Mouse (Mus musculus) heart, adult 18-20 months (tissue): Measurements from ENCODE around the gene Ifne. TPM values are rescaled to one million over a fixed set of nuclear protein-coding genes. Genes with fewer than 3 reads are reported as not detected.
A peak's percentile ranks its signal among the peaks of the same experiment; 100 is the strongest.
"Not testable (repeated sequence)": the region's sequence is repeated elsewhere in the genome, so short reads cannot be mapped to it uniquely, and the experiment has no call there.

Source experiments
- DNase-seq, 2 experiments: peaks; one replicate each; pipeline ENCODE4 v3.0.0; 2021 to 2022; ENCODE audit warnings: mixed read lengths in 1 of 2
- microRNA-seq, 2 experiments: library from miRNA; unstranded; fragments of <30 nt; microRNA quantifications; one replicate each; pipeline ENCODE4 v1.2.0; 2022
- total RNA-seq, 2 experiments: library from RNA; stranded (reverse); gene quantifications; 2 replicates each; pipeline ENCODE4 v1.2.3; 2021

Ifne gene
- total RNA-seq, 2 experiments from 2014 or later, result not detected

DNA sequence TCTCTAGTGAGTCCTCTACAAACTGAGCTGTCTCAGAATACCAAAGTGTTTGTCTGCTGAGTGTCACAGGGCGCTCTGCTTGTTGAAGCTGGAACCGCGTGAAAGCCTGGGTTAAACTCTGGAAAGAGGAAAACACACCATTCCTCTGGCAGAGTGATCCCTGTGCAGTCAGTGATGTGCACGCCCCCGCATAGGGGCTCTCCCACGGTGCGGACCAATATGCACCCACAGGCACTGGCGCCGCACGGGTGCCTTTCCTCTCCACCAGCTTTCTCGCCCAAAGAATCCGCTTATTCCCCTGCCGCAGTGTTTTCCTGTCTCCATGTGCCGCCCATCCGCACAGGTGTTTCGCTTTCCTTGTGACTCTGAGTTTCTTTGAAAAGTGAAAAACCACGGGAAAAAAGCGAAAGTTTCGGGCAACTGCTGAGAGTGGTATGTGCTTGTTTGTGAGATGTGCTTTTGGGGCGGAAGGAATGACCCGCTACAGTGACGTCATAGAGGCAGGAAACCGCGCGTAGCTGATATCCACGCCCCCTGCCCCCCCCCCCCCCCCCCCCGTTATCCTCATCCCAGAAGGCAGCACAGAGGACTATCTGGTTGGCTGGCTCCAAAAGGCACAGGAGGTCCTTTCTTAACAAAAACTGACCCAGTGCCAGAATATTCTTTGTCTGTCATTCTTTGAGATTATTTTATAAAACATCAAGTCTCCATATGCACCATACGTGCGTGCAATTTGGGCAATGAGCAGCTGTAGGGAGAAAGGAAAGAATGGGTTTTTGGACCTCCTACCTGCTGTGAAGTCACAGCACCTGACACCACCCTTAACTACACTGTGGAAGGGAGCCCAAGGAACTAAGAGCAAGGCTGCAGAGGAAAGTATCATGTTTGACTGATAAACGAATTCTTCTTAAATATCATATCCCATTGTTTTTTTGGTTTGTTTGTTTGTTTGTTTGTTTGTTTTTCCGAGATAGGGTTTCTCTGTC, 11.8 kb downstream of the Ifne start:
- DNase-seq, result peak; percentile 29 to 49

DNA sequence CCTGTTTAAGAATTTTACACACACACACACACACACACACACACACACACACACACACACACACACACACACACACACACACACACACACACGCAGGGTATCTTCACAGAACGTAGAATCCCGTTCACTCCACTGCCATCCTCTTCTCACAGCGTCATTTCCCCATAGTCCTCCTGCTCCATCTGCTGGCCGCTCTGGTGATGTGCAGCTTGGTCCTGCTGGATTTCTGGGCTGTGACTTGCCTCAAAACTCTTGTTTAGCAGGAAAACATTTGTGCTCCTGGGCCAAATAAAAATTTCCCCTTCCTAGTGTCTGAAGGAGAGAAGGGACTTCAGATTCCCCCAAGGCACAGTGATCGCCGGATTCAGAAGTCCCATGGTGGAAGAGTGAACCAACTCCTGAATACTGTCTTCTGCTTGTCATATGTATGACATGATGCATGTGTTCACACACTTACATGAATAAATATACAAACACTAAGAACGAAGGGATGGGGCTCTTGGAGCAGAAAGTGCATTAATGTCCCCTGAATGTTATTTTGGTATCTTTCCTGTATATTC, 12.6 kb downstream of the Ifne start:
- peak; percentile 72 to 89 for DNase-seq

DNA sequence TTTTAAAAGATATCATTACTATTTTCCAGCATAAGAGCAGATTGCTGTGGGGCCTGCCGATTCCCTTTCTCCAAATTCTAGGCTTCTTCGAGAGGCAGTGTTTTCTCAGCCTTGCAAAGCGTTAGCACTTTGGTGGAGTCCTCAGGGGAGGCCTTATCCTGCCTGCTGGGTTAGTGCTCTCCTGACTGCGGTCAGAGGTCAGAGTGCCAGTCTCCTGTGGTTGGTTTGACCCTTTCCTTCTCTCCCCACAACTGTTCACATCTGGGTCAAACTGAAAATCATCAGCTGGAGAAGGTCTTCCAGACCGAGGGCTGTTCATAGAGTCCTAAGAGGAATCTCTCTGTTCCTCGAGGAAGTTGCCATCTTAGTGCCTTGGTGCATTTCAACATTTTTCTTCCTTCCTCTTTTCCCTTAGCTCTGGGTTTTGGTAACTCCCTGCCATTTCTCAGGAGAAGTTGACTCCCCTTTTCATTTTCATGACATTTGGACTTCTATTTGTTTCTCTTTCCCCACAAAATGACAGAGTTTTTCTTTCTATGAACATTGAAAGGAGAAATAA, 14.9 kb downstream of the Ifne start:
- peak in 1 of 2 experiments; percentile 18 for DNase-seq

DNA sequence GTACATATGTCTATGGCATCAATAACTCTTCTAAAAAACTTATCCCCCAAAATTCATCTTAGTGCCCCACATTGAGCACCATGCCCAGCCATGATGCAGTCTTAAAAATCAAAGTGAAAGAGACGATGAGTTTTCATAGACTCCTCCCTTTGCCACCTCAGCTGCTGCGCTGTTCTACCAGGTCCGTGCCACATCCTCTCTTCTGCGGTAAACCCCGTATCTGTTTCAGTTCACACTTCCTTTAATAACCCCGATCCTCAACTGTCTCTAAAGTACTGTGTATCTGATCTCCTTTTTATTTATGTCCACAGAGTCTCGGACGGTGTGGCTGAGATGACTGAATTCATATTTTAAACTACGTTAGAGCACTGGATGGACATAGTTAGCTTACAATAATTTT, 15.4 kb downstream of the Ifne start:
- DNase-seq, result peak; percentile 19 to 32

DNA sequence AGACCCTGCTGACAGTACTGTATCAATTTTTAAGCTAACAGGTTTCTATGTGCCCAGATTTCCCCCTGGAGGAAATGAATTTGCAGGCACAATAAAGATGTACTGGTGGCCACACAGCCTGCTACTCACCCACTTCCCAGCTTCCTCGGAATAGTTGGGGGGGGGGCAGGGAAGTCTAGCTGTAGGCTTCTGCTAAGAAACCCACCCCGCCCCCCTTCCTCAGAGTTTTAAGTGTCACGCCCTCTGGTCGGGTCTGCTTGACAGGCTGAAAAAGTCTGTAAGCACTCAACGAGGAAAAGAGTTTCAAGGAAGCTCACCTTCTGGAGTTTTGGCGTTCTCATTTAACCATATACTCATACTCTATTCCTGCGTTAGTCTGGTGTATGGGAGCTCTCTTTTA, 16.7 kb downstream of the Ifne start:
- DNase-seq, result no peak

DNA sequence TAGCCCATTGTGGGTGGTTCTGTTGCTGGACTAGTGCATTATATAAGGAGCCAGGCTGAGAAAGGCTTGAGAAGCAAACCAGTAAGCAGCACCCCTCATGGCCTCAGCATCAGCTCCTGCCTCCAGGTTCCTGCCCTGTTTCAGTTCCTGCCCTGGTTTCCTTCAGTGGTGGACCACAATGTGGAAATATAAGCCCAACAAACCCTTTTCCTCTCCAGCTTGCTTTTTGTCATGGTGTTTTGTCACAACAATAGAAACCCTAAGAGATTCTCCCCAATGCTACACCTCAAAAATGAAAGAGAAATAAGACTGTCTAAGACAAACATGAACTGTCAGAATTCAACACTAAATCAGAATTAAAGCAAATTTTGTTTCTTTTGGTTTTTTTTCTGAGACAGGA, 20.8 kb downstream of the Ifne start:
- no peak for DNase-seq

DNA sequence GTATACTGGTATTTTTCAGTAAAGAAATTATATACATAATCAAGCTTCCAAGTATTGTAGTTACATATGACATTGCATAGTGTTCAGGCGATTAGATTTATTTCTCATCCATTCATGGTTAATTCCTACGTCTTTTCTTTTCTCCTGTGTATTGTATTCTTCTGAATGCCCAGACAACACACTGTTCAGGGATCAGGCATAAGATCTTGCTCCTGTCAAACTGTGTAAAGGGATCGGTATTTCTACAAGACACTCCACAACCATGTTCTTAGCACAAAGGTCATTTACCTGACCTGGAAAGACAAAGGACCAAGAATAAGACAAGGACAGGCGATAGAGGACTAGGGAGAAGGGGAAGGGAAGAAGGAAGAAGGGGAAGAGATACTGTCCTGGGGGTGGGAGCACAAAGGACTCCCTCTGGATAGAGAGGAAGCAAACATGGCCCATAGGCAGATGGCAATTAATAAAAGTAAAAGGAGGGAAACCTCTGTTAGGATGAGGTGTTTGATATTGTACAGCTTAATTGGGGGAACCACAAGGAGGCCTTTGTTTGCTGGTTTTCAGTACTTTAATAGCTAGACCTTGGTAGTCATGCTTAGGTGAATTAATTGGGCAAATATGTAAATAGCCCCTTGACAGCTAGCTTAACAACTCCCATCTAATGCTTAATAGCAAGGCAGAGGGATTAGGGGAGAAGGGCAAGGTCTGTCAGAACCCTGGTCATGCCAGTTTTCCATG, 28.8 kb downstream of the Ifne start:
- DNase-seq, result no peak

DNA sequence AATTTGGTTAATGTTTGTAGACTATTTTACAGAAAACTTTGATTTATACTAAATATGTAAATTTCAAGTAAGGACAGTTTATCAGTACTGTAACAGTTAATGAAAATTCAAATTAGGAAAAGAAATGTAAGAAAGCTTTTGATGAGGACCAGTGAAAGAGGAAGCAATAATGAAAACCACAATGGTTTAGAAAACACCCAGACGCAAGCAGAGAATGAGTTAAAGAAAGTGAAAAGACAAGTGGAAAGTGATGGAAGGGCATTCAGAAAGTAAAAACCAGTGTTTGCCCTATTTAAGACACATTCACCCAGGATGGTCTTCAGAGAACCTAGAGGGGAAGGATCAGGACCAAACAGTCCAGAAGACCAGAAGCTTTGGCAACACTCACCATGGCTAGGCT, 30.3 kb downstream of the Ifne start, which contains the start of gene Ifna1:
Gene Ifna1, plus strand, starts transcription at position 390 of the 400 bp plus-strand sequence.
- DNase-seq, result no peak

DNA sequence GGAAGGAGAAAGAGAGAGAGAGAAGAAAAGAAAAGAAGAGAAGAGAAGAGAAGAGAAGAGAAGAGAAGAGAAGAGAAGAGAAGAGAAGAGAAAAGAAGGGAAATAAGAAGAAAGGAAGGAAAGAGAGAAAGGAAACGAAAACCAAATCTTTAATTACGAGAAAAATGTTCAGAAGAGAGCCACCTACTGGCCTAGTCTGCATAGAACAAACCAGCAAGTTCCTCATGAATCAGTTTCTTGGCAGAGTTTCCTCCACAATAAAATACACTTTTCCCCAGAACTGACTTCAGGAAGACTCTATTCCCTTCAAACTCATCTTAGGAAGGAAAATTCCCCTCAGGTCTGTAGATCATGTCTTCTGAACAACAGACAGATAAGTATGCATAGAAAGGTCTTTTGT, 34.7 kb downstream of the Ifne start:
- no peak for DNase-seq

DNA sequence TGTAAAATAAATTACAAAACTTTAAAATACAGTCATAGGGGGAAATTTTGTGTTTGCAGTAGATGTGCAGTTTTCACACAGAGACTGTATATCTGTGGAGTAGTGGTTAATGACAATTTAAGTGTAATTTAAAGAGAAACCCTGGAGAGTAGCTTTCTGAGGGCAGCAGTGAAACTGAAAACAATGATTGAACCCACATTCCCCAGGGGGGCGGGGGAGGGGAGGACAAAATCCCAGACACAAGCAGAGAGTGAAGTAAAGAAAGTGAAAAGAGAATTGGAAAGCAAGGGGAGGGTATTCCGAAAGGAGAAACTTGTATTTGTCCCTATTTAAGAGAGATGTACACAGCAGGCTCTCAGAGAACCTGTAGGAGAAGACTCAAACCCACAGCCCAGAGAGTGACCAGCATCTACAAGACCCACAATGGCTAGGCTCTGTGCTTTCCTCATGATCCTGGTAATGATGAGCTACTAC, 38.5 kb downstream of the Ifne start, which contains the start of gene Ifna4:
Gene Ifna4, plus strand, starts transcription at position 424 of the 474 bp plus-strand sequence.
- no peak for DNase-seq

DNA sequence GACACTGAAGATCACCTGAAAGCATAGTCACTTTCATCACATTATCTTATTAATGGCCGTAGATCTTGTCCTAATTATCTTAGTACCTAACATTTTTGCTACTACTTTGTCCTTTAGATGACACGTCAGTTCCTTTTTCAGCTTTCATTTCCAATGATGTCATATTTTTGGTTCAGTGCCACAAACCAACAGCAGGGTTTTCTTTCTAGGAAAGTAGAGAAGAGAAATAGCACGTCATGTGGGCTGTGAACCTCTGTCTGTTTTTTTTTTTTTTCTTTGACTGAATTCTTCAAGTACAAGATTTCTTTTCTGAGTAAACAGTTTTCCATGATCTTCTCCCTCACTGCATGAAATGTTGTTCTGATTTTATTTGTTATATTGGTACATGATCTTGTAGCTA, 39.9 kb downstream of the Ifne start:
- no peak for DNase-seq

DNA sequence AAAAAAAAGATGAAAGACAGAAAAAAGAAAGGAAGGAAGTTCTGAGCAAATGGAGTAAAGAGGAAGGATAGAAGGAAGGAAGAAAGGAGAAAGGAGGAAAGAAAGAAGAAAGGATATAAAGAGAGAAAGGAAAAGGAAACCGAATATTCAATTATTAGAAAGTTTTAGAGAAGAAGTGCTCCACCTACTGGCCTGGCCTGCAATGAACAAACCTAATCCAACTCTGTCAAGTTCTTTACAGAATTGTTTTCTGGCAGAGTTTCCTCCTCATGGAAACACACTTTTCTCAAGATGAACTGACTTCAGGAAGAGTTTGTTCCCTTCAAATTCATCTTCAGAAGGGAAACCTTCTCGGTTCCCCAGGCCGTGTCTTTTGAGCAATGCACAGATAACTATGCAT, 41.2 kb downstream of the Ifne start:
- peak in 1 of 2 experiments; percentile 26 for DNase-seq

DNA sequence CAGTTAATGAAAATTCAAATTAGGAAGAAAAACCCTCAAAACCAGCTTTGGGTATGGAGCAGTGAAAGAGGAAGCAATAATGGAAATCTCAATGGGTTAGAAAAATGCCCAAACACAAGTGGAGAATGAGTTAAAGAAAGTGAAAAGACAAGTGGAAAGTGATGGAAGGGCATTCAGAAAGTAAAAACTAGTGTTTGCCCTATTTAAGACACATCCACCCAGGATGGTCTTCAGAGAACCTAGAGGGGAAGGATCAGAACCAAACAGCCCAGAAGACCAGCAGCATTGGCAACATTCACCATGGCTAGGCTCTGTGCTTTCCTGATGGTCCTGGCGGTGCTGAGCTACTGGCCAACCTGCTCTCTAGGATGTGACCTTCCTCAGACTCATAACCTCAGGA, 44.8 kb downstream of the Ifne start, which contains the start of gene Ifna5:
Gene Ifna5, plus strand, starts transcription at position 301 of the 400 bp plus-strand sequence.
- DNase-seq, result not testable (repeated sequence)

DNA sequence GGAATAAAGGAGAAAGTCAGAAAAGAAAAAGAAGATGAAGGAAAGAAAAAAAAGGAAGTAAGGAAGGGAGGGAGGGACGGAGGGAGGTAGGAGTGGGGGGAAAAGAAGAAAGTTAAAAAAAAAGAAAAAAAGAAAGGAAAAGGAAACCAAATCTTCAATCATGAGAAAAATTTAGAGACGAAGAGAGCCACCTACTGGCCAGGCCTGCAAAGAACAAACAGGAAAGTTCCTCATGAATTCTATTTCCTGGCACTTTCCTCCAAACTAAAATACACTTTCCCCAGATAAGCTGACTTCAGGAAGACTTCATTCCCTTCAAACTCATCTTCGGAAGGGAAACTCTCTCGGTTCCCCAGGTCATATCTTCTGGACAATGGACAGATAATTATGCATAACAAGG, 49.5 kb downstream of the Ifne start:
- DNase-seq, result peak in 1 of 2 experiments; percentile 53

Small RNA genes within 50 kb of the gene (microRNA-seq; reads per million reads assigned to microRNA genes)
- gene Mir31, result 752 to 4,164 reads per million in 2 experiments

Other genes with a start within 250 kb of the Ifne start
- gene C87499, start 245.8 kb downstream of the Ifne start, total RNA-seq, result not detected
- gene Ifna13, start 235.7 kb downstream of the Ifne start, total RNA-seq, result not detected
- not detected for gene Ifna16, start 203.3 kb downstream of the Ifne start, total RNA-seq
- not detected for gene Ifna2, start 196.3 kb downstream of the Ifne start, total RNA-seq
- not detected for gene Ifnab, start 188.8 kb downstream of the Ifne start, total RNA-seq
- gene Gm26566, start 158.4 kb downstream of the Ifne start, total RNA-seq, result under 1 TPM in 1 of 2 experiments, not detected in 1; 0.42 TPM
- gene Klhl9, start 157.7 kb downstream of the Ifne start, total RNA-seq, result 10 to 100 TPM; 72.4 to 76.1 TPM
- not detected for gene Gm13271, start 125.3 kb downstream of the Ifne start, total RNA-seq
- gene Gm13283, start 120.1 kb downstream of the Ifne start, total RNA-seq, result not detected
- gene Gm13290, start 106.4 kb downstream of the Ifne start, total RNA-seq, result not detected
- not detected for gene Gm13289, start 103.3 kb downstream of the Ifne start, total RNA-seq
- gene Gm13272, start 100.4 kb downstream of the Ifne start, total RNA-seq, result not detected
- not detected for gene Ifnz, start 98.1 kb downstream of the Ifne start, total RNA-seq
- gene Gm13276, start 94.5 kb downstream of the Ifne start, total RNA-seq, result not detected
- gene Gm13277, start 91.6 kb downstream of the Ifne start, total RNA-seq, result not detected
- gene Gm13278, start 88.7 kb downstream of the Ifne start, total RNA-seq, result not detected
- not detected for gene Gm13275, start 85.7 kb downstream of the Ifne start, total RNA-seq
- gene Gm13279, start 82.8 kb downstream of the Ifne start, total RNA-seq, result not detected
- gene Gm13285, start 80.5 kb downstream of the Ifne start, total RNA-seq, result not detected
- gene Gm13287, start 76.9 kb downstream of the Ifne start, total RNA-seq, result not detected
- not detected for gene Gm13288, start 74.7 kb downstream of the Ifne start, total RNA-seq
- not detected for gene Ifna7, start 64.0 kb downstream of the Ifne start, total RNA-seq
- not detected for gene Ifna11, start 60.2 kb downstream of the Ifne start, total RNA-seq
- not detected for gene Ifna6, start 52.8 kb downstream of the Ifne start, total RNA-seq
- gene Ifna5, start 44.7 kb downstream of the Ifne start, total RNA-seq, result not detected
- not detected for gene Ifna4, start 38.3 kb downstream of the Ifne start, total RNA-seq
- not detected for gene Ifna1, start 30.1 kb downstream of the Ifne start, total RNA-seq